Mouse (Mus musculus): ENCODE measurements around the gene Rbms3.

- TF ChIP-seq E2F4 (IDR thresholded peaks at IDR 0.05; ENCODE audit: insufficient replicate concordance, low read depth, low read length) (no peak), CTCF (conservative IDR thresholded peaks at IDR 0.05 in 1 of 2, IDR thresholded peaks at IDR 0.05 in 1 of 2; ENCODE audit: low read depth in 2 of 2, low read length in 2 of 2) (no peak), EP300 (IDR thresholded peaks at IDR 0.05; ENCODE audit: low read length) (no peak), RAD21 (IDR thresholded peaks at IDR 0.05; ENCODE audit: low read depth, low read length) (no peak), UBTF (IDR thresholded peaks at IDR 0.05; ENCODE audit: low read depth, low read length) (no peak), ZC3H11A (IDR thresholded peaks at IDR 0.05; ENCODE audit: low read depth, low read length) (no peak), POLR2A (IDR thresholded peaks at IDR 0.05; ENCODE audit: low read depth, low read length) (no peak), RCOR1 (conservative IDR thresholded peaks at IDR 0.05; ENCODE audit: low read depth, low read length) (no peak)
These were observed 630.5 kb downstream of the Rbms3 start for GRCm38 (mm10) chr9:116999186-116999585.
